Mouse (Mus musculus) G1E (cell line): ENCODE data around the gene Rad54l2. TPM values are rescaled to one million over a fixed set of nuclear protein-coding genes. Genes with fewer than 3 reads are reported as not detected.

Experiments used
- ATAC-seq: 2 replicates; pipeline ENCODE4 v1.8.0; 2016; ENCODE audit warnings: mild to moderate bottlenecking; ENCODE audit not compliant: insufficient number of reproducible peaks, poor library complexity, low FRiP score, severe bottlenecking; ENCODE audit errors: extremely low read depth
- DNase-seq: peaks from one replicate; pipeline ENCODE4 v3.0.0; 2012; ENCODE audit warnings: low spot score
- H3K27me3 ChIP-seq: 2 replicates; pipeline ENCODE4 v1.6.1; 2012; ENCODE audit warnings: mild to moderate bottlenecking, low read length, inconsistent platforms; ENCODE audit not compliant: insufficient read depth
- H3K36me3 ChIP-seq: replicated peaks from 2 replicates; pipeline ENCODE3; 2012; ENCODE audit warnings: mild to moderate bottlenecking, inconsistent platforms
- H3K4me1 ChIP-seq: 2 replicates; pipeline ENCODE4 v1.6.1; 2012; ENCODE audit warnings: low read depth, low read length, inconsistent platforms, mixed read lengths; ENCODE audit not compliant: insufficient read depth
- H3K4me3 ChIP-seq: 2 replicates; pipeline ENCODE4 v1.5.1; 2012; ENCODE audit warnings: low read depth, mild to moderate bottlenecking, inconsistent platforms, low read length, moderate library complexity, mixed read lengths
- H3K9me3 ChIP-seq: replicated peaks from 2 replicates; pipeline ENCODE4 v1.6.1; 2012; ENCODE audit warnings: inconsistent platforms
- CTCF ChIP-seq: IDR thresholded peaks from 2 replicates; pipeline ENCODE4 v1.5.1; 2012; ENCODE audit warnings: low read depth, low read length, inconsistent platforms, mixed read lengths
- GATA1 ChIP-seq: IDR thresholded peaks from 2 replicates; pipeline ENCODE4 v1.6.1; 2012; ENCODE audit warnings: borderline replicate concordance, low read length, inconsistent platforms, mixed read lengths
- GATA2 ChIP-seq: IDR thresholded peaks from 2 replicates; pipeline ENCODE4 v1.6.1; 2012; ENCODE audit warnings: low read depth, low read length, inconsistent platforms, borderline replicate concordance
- POLR2AphosphoS5 ChIP-seq: IDR thresholded peaks from 2 replicates; pipeline ENCODE4 v1.6.1; 2012; ENCODE audit warnings: low read depth, low read length, inconsistent platforms; ENCODE audit not compliant: insufficient replicate concordance
- TAL1 ChIP-seq: conservative IDR thresholded peaks from 2 replicates; pipeline ENCODE4 v1.6.1; 2012; ENCODE audit warnings: low read depth, low read length, inconsistent platforms, mixed read lengths
- polyA plus RNA-seq: library from polyadenylated mRNA; stranded (reverse); fragments of >175 nt; gene quantifications from 2 replicates; pipeline ENCODE4 v1.2.3, GENCODE M21; 2012
- total RNA-seq, 2 experiments: library from RNA; stranded (forward) in 1 of 2; stranded (reverse) in 1 of 2; fragments of 200-1000 nt in 1 of 2; fragments of >200 nt in 1 of 2; fragmentation: Nextera tagmentation in 1 of 2; gene quantifications; 2 replicates each; pipeline ENCODE4 v1.2.3; 2014 to 2017

The Rad54l2 gene
- total and polyA plus RNA-seq, 3 experiments = 8.7 to 28.8 (median 13.8) TPM

DNA sequence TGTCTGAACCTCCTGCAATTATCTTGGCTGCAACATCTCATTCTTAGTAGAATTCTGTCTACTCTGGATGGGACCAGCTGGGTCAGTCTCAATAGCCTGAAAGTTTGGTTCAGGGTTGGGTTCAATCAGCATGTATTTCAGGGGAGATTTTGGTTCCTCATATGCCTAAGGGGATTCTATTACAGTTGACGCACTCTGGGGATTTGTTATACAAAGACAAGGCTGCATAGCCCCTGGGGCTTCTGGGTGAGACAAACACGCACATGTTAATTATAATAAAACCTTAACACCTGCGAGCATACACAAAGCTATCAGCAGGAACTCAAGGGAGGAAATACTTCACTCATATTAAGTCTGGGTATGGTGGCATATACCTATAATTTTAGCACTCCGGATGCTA is 17.5 kb upstream of the Rad54l2 start:
- Histone ChIP-seq H3K4me1 (no peaks in the 10 kb centered on the region), H3K9me3 (peaks cover 19% of the 10 kb centered on the region), H3K36me3 (no peaks in the 10 kb centered on the region), H3K4me3 (no peak overlapping the region), H3K27me3 (peaks cover 12% of the 10 kb centered on the region)
- TF ChIP-seq POLR2AphosphoS5 (no peak), CTCF (no peak), GATA1 (no peak), TAL1 (no peak), GATA2 (no peak)
- no peak for DNase-seq
- no peak for ATAC-seq

DNA sequence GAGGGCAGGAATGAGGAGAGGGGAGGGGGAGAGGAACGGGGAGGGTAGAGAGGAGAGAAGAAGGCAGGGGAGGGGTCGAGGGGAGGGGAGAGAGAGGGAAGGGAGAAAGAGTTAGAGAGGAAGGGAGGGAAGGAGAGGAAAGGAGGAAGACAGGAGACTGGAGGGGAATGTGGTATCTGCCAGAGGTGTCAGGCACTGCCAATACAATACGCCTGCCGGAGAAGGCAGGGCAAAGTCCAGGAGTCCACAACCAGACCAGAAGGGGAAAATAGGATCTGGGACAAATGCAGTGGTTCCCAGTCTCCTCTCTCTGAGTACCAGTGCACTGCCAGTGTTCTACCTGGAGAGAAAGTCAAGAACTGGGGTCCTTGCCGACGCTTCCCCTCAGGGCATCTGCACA is 1.8 kb upstream of the Rad54l2 start:
- ATAC-seq (no peak), DNase-seq (no peak)
- Histone ChIP-seq H3K4me1 (peaks cover 21% of the 10 kb centered on the region), H3K4me3 (no peak overlapping the region), H3K9me3 (no peaks in the 10 kb centered on the region), H3K27me3 (peaks cover 26% of the 10 kb centered on the region), H3K36me3 (no peaks in the 10 kb centered on the region)
- no peak for TF ChIP-seq TAL1
- TF ChIP-seq GATA2 = no peak
- TF ChIP-seq GATA1 = no peak
- TF ChIP-seq CTCF = no peak
- no peak for TF ChIP-seq POLR2AphosphoS5

DNA sequence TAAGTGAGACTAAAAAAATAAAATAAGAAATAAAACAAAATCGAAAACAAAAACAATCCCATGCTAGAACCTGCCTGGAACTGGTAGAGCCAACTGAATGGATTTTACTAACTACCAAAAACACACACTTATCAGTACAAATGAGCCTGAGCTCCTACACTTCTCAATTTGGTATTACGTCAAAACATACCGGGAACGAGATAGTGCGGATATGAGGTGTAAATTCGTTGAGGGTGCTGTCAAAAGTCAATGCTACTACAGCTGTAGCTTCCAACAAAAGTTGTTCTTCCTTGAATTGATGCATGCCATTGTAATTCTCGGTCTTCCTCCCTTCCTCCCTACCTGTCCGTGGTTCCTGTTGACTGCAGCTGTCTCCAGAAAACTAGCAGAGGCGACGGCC is 369 bp upstream of the Rad54l2 start:
- DNase-seq (no peak), ATAC-seq (no peak)
- Histone ChIP-seq H3K4me3 (peak overlapping the region; percentile 95), H3K27me3 (peaks cover 18% of the 10 kb centered on the region), H3K9me3 (no peaks in the 10 kb centered on the region), H3K36me3 (peaks cover 3% of the 10 kb centered on the region), H3K4me1 (peaks cover 25% of the 10 kb centered on the region)
- TF ChIP-seq TAL1 = no peak
- TF ChIP-seq CTCF = no peak
- TF ChIP-seq GATA2 = no peak
- TF ChIP-seq POLR2AphosphoS5 = no peak
- no peak for TF ChIP-seq GATA1

DNA sequence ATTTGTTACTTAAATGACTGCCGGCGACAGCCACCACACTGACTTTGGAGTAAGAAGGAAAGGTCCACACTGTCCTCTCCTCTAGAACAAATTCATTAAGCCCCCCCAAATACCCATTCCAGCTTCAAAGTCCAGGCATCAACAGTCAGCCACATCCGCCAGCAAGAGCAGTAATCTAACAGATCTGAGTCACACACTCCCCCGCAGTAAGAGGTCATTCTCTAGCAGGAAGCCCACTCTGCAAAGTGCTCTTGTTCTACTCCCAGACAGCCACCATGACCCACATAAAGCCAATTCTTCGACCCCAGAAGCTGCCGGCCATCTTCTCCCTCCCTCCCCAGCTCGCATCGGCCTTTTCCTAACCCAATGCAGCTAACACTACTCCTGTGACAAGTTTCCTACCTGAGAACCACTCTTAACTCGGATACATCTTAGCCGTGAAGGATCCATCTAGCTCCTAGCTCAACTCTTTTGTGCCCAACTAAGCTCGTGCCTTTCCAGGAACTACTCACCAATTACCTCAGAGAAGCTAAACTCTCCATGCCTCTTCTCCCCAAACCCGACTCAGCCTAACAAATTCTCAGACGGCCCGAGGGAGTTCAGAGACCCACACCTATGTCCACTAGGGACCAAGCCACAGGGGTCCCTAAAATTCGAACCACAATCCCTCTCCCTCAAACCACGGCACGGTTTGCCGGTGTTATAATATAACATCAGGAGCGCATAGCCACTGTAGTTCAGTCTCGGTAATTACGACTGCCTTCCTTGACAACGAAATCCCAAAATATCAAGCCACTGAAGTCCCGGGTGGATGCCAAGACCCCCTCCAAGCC is 799 bp downstream of the Rad54l2 start:
- DNase-seq = peak; percentile 9
- Histone ChIP-seq H3K36me3 (peaks cover 7% of the 10 kb centered on the region), H3K27me3 (peaks cover 11% of the 10 kb centered on the region), H3K9me3 (no peaks in the 10 kb centered on the region), H3K4me3 (peak overlapping the region; percentile 95), H3K4me1 (peaks cover 25% of the 10 kb centered on the region)
- no peak; the same call in 1 of the 2 replicates for ATAC-seq
- no peak for TF ChIP-seq CTCF
- no peak for TF ChIP-seq TAL1
- no peak for TF ChIP-seq GATA1
- no peak for TF ChIP-seq GATA2
- no peak for TF ChIP-seq POLR2AphosphoS5

DNA sequence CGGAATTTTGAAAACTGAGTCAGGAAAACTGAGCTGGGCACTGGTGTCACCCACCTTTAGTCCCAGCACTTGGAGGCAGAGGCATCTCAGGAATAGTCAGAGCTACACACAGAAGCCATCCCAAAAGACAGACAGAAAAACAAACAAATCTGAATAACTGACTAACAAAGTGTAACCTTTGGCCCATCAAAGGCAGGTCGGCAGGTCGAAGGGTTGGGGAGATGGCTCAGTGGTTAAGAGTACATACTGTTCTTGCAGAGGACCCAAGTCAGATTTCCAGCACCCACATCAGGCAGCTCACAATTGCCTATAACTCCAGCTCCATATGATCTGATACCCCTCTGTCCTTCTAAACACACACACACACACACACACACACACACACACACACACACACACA is 3.8 kb downstream of the Rad54l2 start:
- Histone ChIP-seq H3K4me3 (no peak overlapping the region), H3K27me3 (no peaks in the 10 kb centered on the region), H3K9me3 (no peaks in the 10 kb centered on the region), H3K4me1 (peaks cover 16% of the 10 kb centered on the region), H3K36me3 (peaks cover 11% of the 10 kb centered on the region)
- no peak for ATAC-seq
- DNase-seq = no peak
- TF ChIP-seq CTCF (no peak), GATA2 (no peak), POLR2AphosphoS5 (no peak), GATA1 (no peak), TAL1 (no peak)

DNA sequence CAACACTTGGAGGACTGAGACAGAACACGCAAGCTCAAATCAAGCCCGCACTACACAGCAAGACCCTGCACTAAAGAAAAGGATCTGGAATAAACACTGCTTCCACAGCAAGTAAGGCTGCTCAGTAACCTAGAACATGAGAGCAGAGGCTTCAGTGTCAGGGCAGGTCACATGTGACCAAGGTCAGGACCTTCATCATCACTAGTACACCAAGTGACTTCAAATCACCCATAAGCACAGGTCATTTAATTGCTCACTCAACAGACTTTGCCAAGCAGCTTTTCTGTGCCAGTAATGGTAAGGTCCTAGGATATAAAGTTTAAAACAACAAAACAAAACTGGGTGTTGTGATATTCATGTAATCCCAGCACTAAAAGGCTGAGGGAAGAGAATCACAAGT is 5.4 kb downstream of the Rad54l2 start:
- no peak for DNase-seq
- no peaks in the 10 kb centered on the region for H3K9me3 ChIP-seq
- H3K4me1 ChIP-seq = peaks cover 18% of the 10 kb centered on the region
- peaks cover 25% of the 10 kb centered on the region for H3K36me3 ChIP-seq
- no peak overlapping the region for H3K4me3 ChIP-seq
- TF ChIP-seq GATA2 = no peak
- no peak for TF ChIP-seq TAL1
- TF ChIP-seq POLR2AphosphoS5 = no peak
- no peak for TF ChIP-seq GATA1
- TF ChIP-seq CTCF = no peak
- no peaks in the 10 kb centered on the region for H3K27me3 ChIP-seq
- ATAC-seq = no peak

DNA sequence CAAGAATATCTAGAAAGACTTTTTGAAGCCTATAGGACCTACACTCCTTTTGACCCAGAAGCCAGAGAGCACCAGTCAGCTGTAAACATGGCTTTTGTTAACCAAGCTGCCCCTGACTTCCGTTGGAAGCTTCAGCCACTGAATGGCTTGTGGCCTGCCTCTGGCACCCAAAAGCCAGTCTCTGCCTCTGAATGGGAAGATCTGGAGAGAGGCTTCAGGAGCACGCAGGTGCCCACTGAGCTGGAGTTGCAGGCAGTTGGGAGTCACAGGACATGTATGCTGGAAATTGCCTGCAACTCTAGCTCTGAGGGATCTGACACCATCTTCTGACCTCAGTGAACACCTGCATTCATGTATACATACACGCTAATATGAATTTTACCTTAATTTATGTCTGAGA is 8.9 kb downstream of the Rad54l2 start:
- ATAC-seq (no peak), DNase-seq (no peak)
- Histone ChIP-seq H3K36me3 (peaks cover 32% of the 10 kb centered on the region), H3K4me1 (peaks cover 9% of the 10 kb centered on the region), H3K27me3 (no peaks in the 10 kb centered on the region), H3K4me3 (no peak overlapping the region), H3K9me3 (no peaks in the 10 kb centered on the region)
- no peak for TF ChIP-seq GATA1
- TF ChIP-seq GATA2 = no peak
- no peak for TF ChIP-seq POLR2AphosphoS5
